In the genomic region with DNA sequence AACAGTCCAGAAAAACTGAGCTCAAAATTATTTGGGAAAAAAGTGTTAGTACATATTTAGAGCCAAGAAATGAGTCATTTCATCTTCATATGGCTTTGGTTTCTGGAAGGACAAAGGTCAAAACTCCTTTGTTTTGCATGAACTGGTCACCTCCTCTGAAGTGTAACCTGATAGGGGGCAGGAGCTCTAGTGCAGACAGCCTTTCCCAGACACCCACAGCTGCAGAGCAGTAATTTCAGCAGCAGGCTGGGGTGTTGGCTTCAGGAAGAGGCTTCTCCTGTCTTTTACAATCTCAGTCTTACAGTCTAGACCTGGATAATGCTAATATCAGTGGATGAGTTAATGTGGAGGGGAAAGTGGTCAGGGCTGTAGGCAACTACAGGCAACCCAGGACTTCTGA, we compare ENCODE assay signal across 10 mouse cellular contexts.
A peak's percentile ranks its signal among the peaks of the same experiment; 100 is the strongest.
DNase-seq lines count a peak whose midpoint lies in the region; ATAC-seq and TF ChIP-seq lines count a peak whose summit lies in the region.
"Had no signal": no experiment of that assay in that cellular context is flagged by ENCODE, and none has a peak within 500 bp of the region (broad histone marks: within the 10 kb centered on the region; RNA-seq: fewer than 3 reads in every experiment).

No protein-coding gene starts in this region.

- no peak overlapping the region for H3K9ac ChIP-seq in midbrain, embryonic 11.5 days (ENCODE audit: low read length)
- no peak overlapping the region for H3K9ac ChIP-seq in midbrain, postnatal 0 days (replicated peaks; ENCODE audit: low read length, poor library complexity, severe bottlenecking)

- no peak for TF ChIP-seq CTCF in midbrain, postnatal 0 days (IDR thresholded peaks at IDR 0.05)

- no peak overlapping the region for H3K4me2 ChIP-seq in midbrain, embryonic 11.5 days
- no peak overlapping the region for H3K4me2 ChIP-seq in midbrain, postnatal 0 days (ENCODE audit: low read depth, low read length, poor library complexity, severe bottlenecking)

- no peak overlapping the region for H3K4me3 ChIP-seq in midbrain, embryonic 11.5 days (ENCODE audit: low read depth, low read length)
- no peak overlapping the region for H3K4me3 ChIP-seq in midbrain, postnatal 0 days (ENCODE audit: low read depth, low read length)

- H3K36me3 ChIP-seq in midbrain, embryonic 11.5 days (ENCODE audit: control insufficient read depth, insufficient read depth, low read length): no peaks in the 10 kb centered on the region
- no peaks in the 10 kb centered on the region for H3K36me3 ChIP-seq in midbrain, postnatal 0 days (ENCODE audit: insufficient read depth, low read length)

- no peak overlapping the region for H3K27ac ChIP-seq in midbrain, embryonic 11.5 days (ENCODE audit: low read depth, low read length)
- H3K27ac ChIP-seq in midbrain, postnatal 0 days (ENCODE audit: low read depth, low read length): no peak overlapping the region

- H3K27me3 ChIP-seq in midbrain, embryonic 11.5 days (ENCODE audit: control insufficient read depth, insufficient read depth, low read length): no peaks in the 10 kb centered on the region
- no peaks in the 10 kb centered on the region for H3K27me3 ChIP-seq in midbrain, postnatal 0 days (ENCODE audit: insufficient read depth, low read length)

- peak; percentile 4 for DNase-seq in heart, adult 8-10 months (ENCODE audit: low spot score)
- DNase-seq in heart, postnatal 36 days: no peak
- peak; percentile 80 for DNase-seq in midbrain, embryonic 11.5 days (ENCODE audit: low spot score, missing footprints)
- DNase-seq in midbrain, postnatal 0 days (ENCODE audit: low spot score): no peak
- DNase-seq in fibroblast of lung, adult 2 months (ENCODE audit: low read depth): peak; percentile 52
- DNase-seq in skeletal muscle tissue, adult 2 months (ENCODE audit: low read depth, low spot score): peak; percentile 10
- no peak for DNase-seq in left cerebral cortex, postnatal 14 days (ENCODE audit: low spot score in 2 of 2)
- no peak for DNase-seq in retina, postnatal 1 day
- DNase-seq: thymus, postnatal 4 days had no signal

- H3K9me3 ChIP-seq in midbrain, embryonic 11.5 days (ENCODE audit: control insufficient read depth, low read length): no peaks in the 10 kb centered on the region
- no peaks in the 10 kb centered on the region for H3K9me3 ChIP-seq in midbrain, postnatal 0 days (ENCODE audit: low read length)

- intact Hi-C loops in heart, postnatal 36 days (cut with DNase I): loop anchor here (5.0 kb wide), 2 partner anchors 828 to 1048 kb away; no protein-coding TSS in a partner anchor
- intact Hi-C loops in left cerebral cortex, postnatal 14 days (cut with DNase I): loop anchor here (10.0 kb wide), 1 partner anchor 825 kb away; no protein-coding TSS in a partner anchor

- no peaks in the 10 kb centered on the region for H3K4me1 ChIP-seq in midbrain, embryonic 11.5 days (ENCODE audit: control insufficient read depth, insufficient read depth, low read length)
- no peaks in the 10 kb centered on the region for H3K4me1 ChIP-seq in midbrain, postnatal 0 days (ENCODE audit: insufficient read depth, low read length)

- ATAC-seq in midbrain, embryonic 11.5 days (ENCODE audit: low FRiP score): no peak
- ATAC-seq in midbrain, postnatal 0 days (ENCODE audit: low FRiP score): no peak
- ATAC-seq: inflammation-experienced regulatory T-cells, adult 6 months had no signal

Comparison
In these comparisons a context has a peak if more than half of its experiments do, and no peak if none do; other contexts are left out.
1. DNase-seq: peak in heart, adult 8-10 months (single experiment), midbrain, embryonic 11.5 days (single experiment), fibroblast of lung, adult 2 months (single experiment) and skeletal muscle tissue, adult 2 months (single experiment); none in heart, postnatal 36 days (0 of 2), midbrain, postnatal 0 days (single experiment), left cerebral cortex, postnatal 14 days (0 of 2) and retina, postnatal 1 day (single experiment).